Mouse (Mus musculus) lung, adult 2 months (tissue): Measurements from ENCODE around the gene Dnah10.

Experiments used
- CTCF ChIP-seq: fragments of 200-500 bp; IDR thresholded peaks from 2 replicates; pipeline ENCODE4 v1.5.1; 2011; ENCODE audit warnings: mild to moderate bottlenecking, low read length, control low read depth; ENCODE audit not compliant: insufficient read depth
- POLR2A ChIP-seq: fragments of 200-500 bp; IDR thresholded peaks from 2 replicates; pipeline ENCODE4 v1.6.1; 2011; ENCODE audit warnings: low read depth, mild to moderate bottlenecking, control low read depth, low read length, borderline replicate concordance; ENCODE audit errors: extremely low read depth

- TF ChIP-seq POLR2A (no peak), CTCF (no peak)
Observed at GRCm38 (mm10) chr5:124746220-124746619, 21.3 kb downstream of the Dnah10 start.
